Comparison of ENCODE assay signal across 8 mouse cellular contexts in genomic region chr7:126861429-126862130, GRCm38 (mm10). TPM values are rescaled to one million over a fixed set of nuclear protein-coding genes. Genes with fewer than 3 reads are reported as not detected.
DNase-seq lines count a peak whose midpoint lies in the region; ATAC-seq lines count a peak whose summit lies in the region.

Gene Hirip3 (plus strand): TSS chr7:126861972.

- H3K27me3 ChIP-seq in hindbrain, embryonic 16.5 days (replicated peaks; ENCODE audit: control insufficient read depth, insufficient read depth, low read length) = no peaks in the 10 kb centered on the region

- H3K27ac ChIP-seq in hindbrain, embryonic 16.5 days (ENCODE audit: low read depth, low read length) = peak within 1 kb of the TSS; percentile 81
- peak within 1 kb of the TSS; percentile 69 for H3K27ac ChIP-seq in macrophage

- H3K4me2 ChIP-seq in hindbrain, embryonic 16.5 days (ENCODE audit: low read length) = peak within 1 kb of the TSS; percentile 83

- peaks cover 19% of the 10 kb centered on the region; the same call in 1 of the 2 replicates for H3K79me2 ChIP-seq in macrophage (ENCODE audit: inconsistent target)

- peak within 1 kb of the TSS; percentile 57 for H3K4me3 ChIP-seq in hindbrain, embryonic 16.5 days (ENCODE audit: low read length)
- H3K4me3 ChIP-seq in macrophage (ENCODE audit: inconsistent target) = peak within 1 kb of the TSS; percentile 80

- H3K9me3 ChIP-seq in hindbrain, embryonic 16.5 days (ENCODE audit: control insufficient read depth, low read length) = no peaks in the 10 kb centered on the region

- DNase-seq in T-cell, adult 2 months (ENCODE audit: low spot score) = peak; percentile 88
- DNase-seq in cerebellum, postnatal 36 days = peak; percentile 96
- DNase-seq in gastrocnemius, adult 18-20 months (ENCODE audit: low spot score) = peak; percentile 97
- peak; percentile 96 to 97 for DNase-seq in left cerebral cortex, adult 18-20 months (ENCODE audit: low spot score in 2 of 2)
- peak; percentile 97 for DNase-seq in right cerebral cortex, adult 18-20 months
- peak; percentile 82 for DNase-seq in urinary bladder, postnatal 10 days (ENCODE audit: low spot score)

- peak within 1 kb of the TSS; percentile 68 for H3K9ac ChIP-seq in hindbrain, embryonic 16.5 days (ENCODE audit: low read depth, low read length)

- 3% methylated on average over 42 of the region's 42 CpGs for WGBS in hindbrain, embryonic 16.5 days
- WGBS in macrophage (ENCODE audit: missing documents) = 1% methylated on average over 42 of the region's 42 CpGs

- H3K4me1 ChIP-seq in hindbrain, embryonic 16.5 days (ENCODE audit: control insufficient read depth, insufficient read depth, low read depth, low read length) = peaks cover 22% of the 10 kb centered on the region

- ATAC-seq in hindbrain, embryonic 16.5 days = peak; percentile 88

- H3K36me3 ChIP-seq in hindbrain, embryonic 16.5 days (ENCODE audit: control insufficient read depth, insufficient read depth, low read length) = peaks cover 20% of the 10 kb centered on the region
- peaks cover 24% of the 10 kb centered on the region for H3K36me3 ChIP-seq in macrophage (ENCODE audit: inconsistent target)

RNA-seq across cellular contexts. Expression of gene Hirip3, which starts in this region (rescaled TPM):
- 1 to 10 TPM; 5.0 to 5.4 TPM for total RNA-seq in gastrocnemius, adult 18-20 months (2021)
- polyA plus RNA-seq in hindbrain, embryonic 16.5 days (2015; fragmentation: Nextera tagmentation; extraction: Ambion mirVana) = 21.1 and 23.6 TPM in 2 replicates
- 10 to 100 TPM; 29.0 to 31.9 TPM for total RNA-seq in left cerebral cortex, adult 18-20 months (2021)
- 10 to 100 TPM in 9 of 26 experiments, 1 to 10 TPM in 17; 1.5 to 19.1 (median 7.0) TPM for total RNA-seq in macrophage (2018; cell fraction: chromatin; rRNA removed)
- 1 to 10 TPM; 1.4 to 4.0 (median 2.1) TPM for total RNA-seq in macrophage (2018; cell fraction: cytosol; rRNA removed)
- 10 to 100 TPM in 4 of 26 experiments, 1 to 10 TPM in 22; 1.4 to 37.0 (median 4.8) TPM for total RNA-seq in macrophage (2018; cell fraction: nucleus; rRNA removed)
- polyA plus RNA-seq in macrophage (2018) = 3.9 to 23.5 TPM (median 19.4 TPM) in 3 replicates

Comparison
In these comparisons a context has a peak if more than half of its experiments do, and no peak if none do; other contexts are left out.
1. Peak in every context shown above with its lines: DNase-seq, ATAC-seq, H3K4me3 ChIP-seq and H3K27ac ChIP-seq.
2. RNA of gene Hirip3 (total RNA-seq): 29.0 to 31.9 TPM in left cerebral cortex, adult 18-20 months; 5.0 to 5.4 TPM in gastrocnemius, adult 18-20 months; every median in the first group is over 4 times any median in the second.